Mouse (Mus musculus): Measurements from ENCODE around the gene Oosp1. TPM values are rescaled to one million over a fixed set of nuclear protein-coding genes. Genes with fewer than 3 reads are reported as not detected.

Oosp1 gene
- polyA plus RNA-seq, 1 experiment from 2014 or later = not detected

Other genes starting within 250 kb of the Oosp1 start
- not detected in 2 replicates for gene Ms4a4b, start 247.6 kb downstream of the Oosp1 start, polyA plus RNA-seq (2016; fragmentation: Nextera tagmentation; extraction: Ambion mirVana)
- 3.2 and 3.4 TPM in 2 replicates for gene Ms4a6c, start 221.8 kb downstream of the Oosp1 start, polyA plus RNA-seq (2016; fragmentation: Nextera tagmentation; extraction: Ambion mirVana)
- gene Gm8369, start 205.2 kb downstream of the Oosp1 start, polyA plus RNA-seq (2016; fragmentation: Nextera tagmentation; extraction: Ambion mirVana) = not detected in 2 replicates
- 1.3 and 2.1 TPM in 2 replicates for gene Ms4a6b, start 174.6 kb downstream of the Oosp1 start, polyA plus RNA-seq (2016; fragmentation: Nextera tagmentation; extraction: Ambion mirVana)
- 0.31 and 0.38 TPM in 2 replicates for gene Ms4a4d, start 154.3 kb downstream of the Oosp1 start, polyA plus RNA-seq (2016; fragmentation: Nextera tagmentation; extraction: Ambion mirVana)
- gene Ms4a6d, start 86.3 kb downstream of the Oosp1 start, polyA plus RNA-seq (2016; fragmentation: Nextera tagmentation; extraction: Ambion mirVana) = 2.4 and 2.7 TPM in 2 replicates
- gene Ms4a2, start 67.4 kb downstream of the Oosp1 start, polyA plus RNA-seq (2016; fragmentation: Nextera tagmentation; extraction: Ambion mirVana) = 0.20 and 0.52 TPM in 2 replicates
- gene Ms4a3, start 50.3 kb downstream of the Oosp1 start, polyA plus RNA-seq (2016; fragmentation: Nextera tagmentation; extraction: Ambion mirVana) = 4.5 and 6.4 TPM in 2 replicates
- 0.55 and 0.63 TPM in 2 replicates for gene Oosp2, start 30.6 kb downstream of the Oosp1 start, polyA plus RNA-seq (2016; fragmentation: Nextera tagmentation; extraction: Ambion mirVana)
- gene Oosp3, start 5.9 kb upstream of the Oosp1 start, polyA plus RNA-seq (2016; fragmentation: Nextera tagmentation; extraction: Ambion mirVana) = not detected in 2 replicates
- gene Gif, start 56.4 kb upstream of the Oosp1 start, polyA plus RNA-seq (2016; fragmentation: Nextera tagmentation; extraction: Ambion mirVana) = not detected in 2 replicates
- gene Mrpl16, start 79.2 kb upstream of the Oosp1 start, polyA plus RNA-seq (2016; fragmentation: Nextera tagmentation; extraction: Ambion mirVana) = 54.5 and 62.6 TPM in 2 replicates
- gene Stx3, start 128.3 kb upstream of the Oosp1 start, polyA plus RNA-seq (2016; fragmentation: Nextera tagmentation; extraction: Ambion mirVana) = 2.5 TPM in 2 replicates
- gene Olfr1417, start 148.1 kb upstream of the Oosp1 start, polyA plus RNA-seq (2016; fragmentation: Nextera tagmentation; extraction: Ambion mirVana) = not detected in 2 replicates
- not detected in 2 replicates for gene Olfr1418, start 169.9 kb upstream of the Oosp1 start, polyA plus RNA-seq (2016; fragmentation: Nextera tagmentation; extraction: Ambion mirVana)
- not detected in 2 replicates for gene Olfr1419, start 184.0 kb upstream of the Oosp1 start, polyA plus RNA-seq (2016; fragmentation: Nextera tagmentation; extraction: Ambion mirVana)
- not detected in 2 replicates for gene Olfr1420, start 195.4 kb upstream of the Oosp1 start, polyA plus RNA-seq (2016; fragmentation: Nextera tagmentation; extraction: Ambion mirVana)
- 10.7 and 11.1 TPM in 2 replicates for gene Patl1, start 221.2 kb upstream of the Oosp1 start, polyA plus RNA-seq (2016; fragmentation: Nextera tagmentation; extraction: Ambion mirVana)